Mouse (Mus musculus) liver, embryonic 14.5 days (tissue): ENCODE measurements around the gene Cap2.

Experiments
- CTCF ChIP-seq: IDR thresholded peaks from 2 replicates; pipeline ENCODE4 v1.5.1; 2016; ENCODE audit warnings: antibody characterized with exemption, low read depth, control low read depth
- EP300 ChIP-seq: IDR thresholded peaks from 2 replicates; pipeline ENCODE4 v1.6.1; 2016; ENCODE audit warnings: antibody characterized with exemption, low read depth

- no peak for TF ChIP-seq CTCF
- TF ChIP-seq EP300: no peak
Measured at GRCm38 (mm10) chr13:46468251-46468650, 33.4 kb upstream of the Cap2 start.
